Mouse (Mus musculus) CD4-positive, CD25-positive, alpha-beta regulatory T cell (primary cell): ENCODE results near the gene Inca1. TPM values are rescaled to one million over a fixed set of nuclear protein-coding genes. Genes with fewer than 3 reads are reported as not detected.

Experiments
- polyA plus RNA-seq: library from polyadenylated mRNA; unstranded; fragments of 100-300 nt; shearing (Covaris generic); gene quantifications from one replicate; pipeline ENCODE4 v1.2.1, GENCODE M21; 2017

The Inca1 gene
- 0.66 TPM for polyA plus RNA-seq

DNA sequence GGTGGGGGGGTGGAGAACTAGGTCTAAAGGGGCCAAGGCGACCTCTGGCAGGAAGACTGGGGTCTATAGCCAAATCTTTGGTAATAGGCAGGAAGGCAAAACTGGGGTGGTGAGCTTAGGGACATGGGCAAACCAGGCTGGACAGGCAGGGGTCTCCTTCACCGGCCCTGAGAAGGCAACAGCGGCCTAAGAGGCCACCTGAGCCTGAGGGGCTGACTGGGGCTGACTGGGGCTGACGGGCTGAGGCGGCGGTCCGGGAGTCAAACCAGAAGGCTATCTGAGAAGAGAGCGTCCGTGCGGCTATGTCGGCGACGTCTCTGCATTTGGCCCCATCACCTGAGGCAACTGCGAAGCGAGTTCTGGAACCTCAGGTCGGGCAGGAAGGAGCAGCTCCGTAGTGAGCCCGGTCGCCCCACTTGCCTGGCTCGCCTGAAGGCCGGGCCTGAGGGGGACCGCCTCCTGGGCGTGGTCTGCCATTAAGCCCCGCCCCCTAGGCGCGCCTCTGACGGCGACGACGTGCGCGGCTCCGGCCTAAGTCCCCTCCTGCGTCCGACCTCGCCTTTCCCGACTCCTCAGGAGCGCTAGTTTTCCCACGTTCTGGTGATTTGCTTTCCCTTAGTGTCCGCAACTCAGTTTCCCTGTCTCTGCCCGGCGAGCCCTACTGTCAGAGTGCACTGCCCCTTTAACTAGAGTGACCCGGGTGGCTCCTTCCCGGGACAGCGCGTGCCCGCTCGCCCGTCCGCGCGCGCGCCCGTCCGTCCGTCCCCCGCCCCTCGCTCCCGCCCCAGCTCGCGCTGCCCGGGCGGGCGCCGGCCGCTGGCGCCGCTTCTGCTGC is at the start of gene Inca1, which contains the start of gene Kif1c:
Inca1 (minus strand) TSS at position 434 of the 835 bp plus-strand sequence.
Kif1c (plus strand) TSS at position 827 of the 835 bp plus-strand sequence.

DNA sequence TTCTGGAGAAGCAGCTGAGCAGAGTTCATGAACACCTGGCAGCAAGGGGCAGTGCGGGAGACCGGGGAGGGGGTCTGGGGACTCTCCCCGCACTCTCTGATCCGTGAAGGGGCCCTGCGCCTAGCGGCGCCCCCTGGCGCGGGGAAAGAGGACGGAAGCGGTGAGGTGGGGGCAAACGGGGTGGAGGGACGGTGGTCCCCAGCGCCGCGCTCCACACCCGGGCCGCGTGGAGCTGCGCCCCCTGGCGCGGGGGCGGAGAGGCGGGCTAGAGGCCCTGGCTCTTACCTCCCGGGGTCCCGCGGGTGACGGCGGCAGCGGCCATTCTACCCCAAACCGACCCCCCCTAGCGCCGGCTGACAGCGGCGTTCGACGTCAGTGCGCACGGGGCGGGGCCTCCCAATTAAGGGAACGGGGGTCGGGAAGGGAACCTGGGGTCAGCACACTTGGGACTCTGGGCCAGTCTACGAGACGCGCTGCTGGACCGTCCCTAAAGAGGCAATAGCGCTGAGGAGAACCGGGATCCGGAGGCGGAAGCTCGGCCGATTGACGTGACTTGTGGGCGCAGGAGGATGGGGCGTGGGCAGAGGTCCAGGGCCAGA is 12.3 kb downstream of the Inca1 start, which contains the start of gene Camta2:
Camta2 (minus strand) TSS at position 505 of the 599 bp plus-strand sequence.

DNA sequence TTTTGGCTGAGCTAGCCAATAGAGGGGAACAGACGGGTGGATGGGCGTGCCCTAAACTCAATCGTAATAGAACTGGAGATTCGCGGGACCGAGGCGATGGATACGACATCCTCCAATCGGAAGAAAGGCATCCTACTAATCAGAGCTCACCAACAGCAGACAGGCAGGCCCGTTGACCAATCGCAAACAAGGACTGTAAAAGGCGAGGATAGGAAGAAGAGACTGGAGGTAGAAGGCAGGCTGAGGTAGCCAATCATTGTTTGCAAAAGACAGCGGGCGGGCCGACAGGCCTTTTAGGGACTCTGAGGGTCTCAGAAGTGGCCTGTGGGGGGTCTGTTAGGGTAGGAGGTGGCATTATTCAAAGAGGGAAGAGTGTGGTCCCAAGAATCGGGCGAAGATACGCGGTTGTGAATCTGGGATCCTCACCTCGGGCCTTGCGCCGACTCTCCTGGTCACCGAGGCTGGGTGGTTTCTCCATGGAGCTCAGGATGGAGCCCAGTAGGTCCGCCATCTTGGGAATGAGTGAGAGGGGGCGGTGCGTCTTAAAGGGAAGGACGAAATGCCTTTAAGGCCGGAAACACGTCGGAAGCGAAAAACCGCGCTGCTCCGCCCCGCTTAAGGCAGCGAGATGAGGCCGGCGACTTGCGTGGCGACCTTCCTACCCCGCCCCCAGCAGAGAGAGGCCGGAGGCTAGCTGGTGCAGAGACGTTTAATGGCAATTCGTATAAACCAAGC is 31.0 kb downstream of the Inca1 start, which contains the start of gene Spag7:
Spag7 (minus strand) TSS at position 646 of the 735 bp plus-strand sequence.

DNA sequence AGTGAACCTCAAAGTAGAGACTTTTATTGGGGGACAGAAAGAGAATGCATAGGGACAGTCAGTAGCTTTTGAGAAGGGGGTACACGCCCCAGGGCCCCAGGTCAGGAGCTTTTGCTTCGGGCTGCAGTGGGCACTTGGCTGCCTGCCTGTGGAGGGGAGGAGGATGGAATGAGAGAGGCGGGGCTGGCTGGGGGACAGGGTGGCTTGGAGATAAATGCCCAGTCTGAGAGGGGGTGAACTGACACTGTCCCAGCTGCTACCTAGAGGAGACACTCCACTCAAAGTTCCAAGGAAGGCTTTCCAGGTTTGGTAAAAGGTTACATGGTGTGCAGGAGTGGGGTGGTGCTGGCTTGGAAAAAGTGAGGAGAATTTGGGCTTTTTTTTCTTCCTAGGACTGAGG is 43.0 kb downstream of the Inca1 start, which contains the start of gene Eno3:
Eno3 (plus strand) TSS at position 239 of the 400 bp plus-strand sequence.

DNA sequence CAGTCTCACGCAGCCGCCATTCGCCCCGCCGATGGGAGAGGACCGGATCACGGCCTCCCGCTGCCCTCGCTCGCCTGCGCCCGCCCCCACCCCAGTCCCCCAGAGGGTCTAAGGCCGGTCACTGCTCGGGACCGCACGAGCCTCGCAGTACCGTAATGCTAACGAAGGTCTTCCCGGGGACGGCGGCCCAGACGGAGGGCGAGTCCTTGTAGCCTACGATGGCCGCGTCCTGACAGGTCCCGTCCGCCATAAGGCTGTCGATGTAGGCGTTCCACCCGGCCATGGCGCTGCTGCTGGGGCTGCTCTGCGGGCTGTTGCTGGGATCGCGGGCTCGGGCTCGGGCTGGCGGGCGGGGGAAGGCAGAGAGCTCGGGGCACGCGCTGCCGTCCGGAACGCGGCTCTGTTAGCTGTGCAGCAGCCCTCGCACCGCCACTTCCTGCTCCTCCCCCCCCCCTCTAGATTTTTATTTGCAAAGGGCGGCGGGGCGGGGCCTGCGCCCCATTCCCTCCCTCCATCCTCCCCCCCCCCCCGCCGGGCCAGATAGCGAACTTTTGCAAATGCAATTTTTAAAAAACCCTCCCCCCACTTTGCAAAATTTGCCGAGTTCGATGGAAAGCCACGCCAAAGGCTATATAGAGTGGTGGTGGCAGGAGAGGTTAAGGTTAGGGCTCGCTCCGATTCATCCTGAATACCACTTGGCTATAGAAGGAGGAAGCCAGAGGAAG is 45.6 kb downstream of the Inca1 start, which contains the start of gene Pfn1:
Pfn1 (minus strand) TSS at position 447 of the 725 bp plus-strand sequence.

DNA sequence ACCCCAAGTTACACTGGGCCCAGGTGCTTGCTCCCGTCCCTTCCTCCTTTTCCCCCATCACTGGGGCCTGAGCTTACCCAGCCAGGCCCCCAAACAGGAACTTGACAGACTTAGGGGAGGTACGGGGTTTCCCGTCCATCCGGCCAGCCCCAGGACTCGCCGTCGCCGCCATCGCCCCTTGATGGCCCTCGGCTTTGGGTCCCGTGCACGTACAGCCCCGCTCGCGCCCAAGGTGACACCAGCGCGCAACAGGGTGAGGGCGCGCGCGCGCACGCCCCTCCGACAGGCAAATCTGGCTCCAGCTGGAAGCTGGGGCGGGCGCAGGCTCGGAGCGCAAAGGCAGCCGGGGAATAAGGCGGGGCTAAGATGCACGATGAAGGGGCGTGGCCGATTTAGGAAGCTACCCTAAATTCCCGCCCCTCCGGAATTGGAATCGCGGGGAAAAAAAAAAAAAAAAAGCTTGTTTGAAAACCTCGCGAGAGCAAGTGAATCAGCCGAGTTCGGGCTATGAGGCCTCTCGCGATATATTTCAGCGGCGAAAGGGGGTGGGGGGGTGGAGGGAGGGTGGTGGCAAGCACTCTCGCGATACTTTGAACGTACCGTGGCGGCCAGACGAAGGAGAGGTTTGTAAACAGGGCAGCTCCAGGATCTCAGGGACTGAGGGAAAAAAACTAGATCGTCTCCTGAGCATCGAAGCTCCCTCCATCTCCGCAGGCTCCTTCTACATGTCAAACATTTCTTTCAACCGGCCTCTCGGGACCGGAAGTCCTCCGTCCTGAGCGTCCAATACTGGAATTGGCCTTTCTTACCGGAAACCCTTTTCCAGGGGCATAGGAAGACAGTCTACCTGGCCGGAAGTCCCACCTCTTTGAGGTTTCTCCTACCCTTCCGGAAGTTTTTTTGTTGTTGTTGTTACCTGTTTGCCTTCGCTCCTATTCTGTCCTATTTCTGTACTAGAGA is 53.0 kb downstream of the Inca1 start, which contains the start of the genes Rnf167 and Slc25a11:
Rnf167 (plus strand) TSS at position 545 of the 960 bp plus-strand sequence.
Slc25a11 (minus strand) TSS at position 789 of the 960 bp plus-strand sequence.

DNA sequence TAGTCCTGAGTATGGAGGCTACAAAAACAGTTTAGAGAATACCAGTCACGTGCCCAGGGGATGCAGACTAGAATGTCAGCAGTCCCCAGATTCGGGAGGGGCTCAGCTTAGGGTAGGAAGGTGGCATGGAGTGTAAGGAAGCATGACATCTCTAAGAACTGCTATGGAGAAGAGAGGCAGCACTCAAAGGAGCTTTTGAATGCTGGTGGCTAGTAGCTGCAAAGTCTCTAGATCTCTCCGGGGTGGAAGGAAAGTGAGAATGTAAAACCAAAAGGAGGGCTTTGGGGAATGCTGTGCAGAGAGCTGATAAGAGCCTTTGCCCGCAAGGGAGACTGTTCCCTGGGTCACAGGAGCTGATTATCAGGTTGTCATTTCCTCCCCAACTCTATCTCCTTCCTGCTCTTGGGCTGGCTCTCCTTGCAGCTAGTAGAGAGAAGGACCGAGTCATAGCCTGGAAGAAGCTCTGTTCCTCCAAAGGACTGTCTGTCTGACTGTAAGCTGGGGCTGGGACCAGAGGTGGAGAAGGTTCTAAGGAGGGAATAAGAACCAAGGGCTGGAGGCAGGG is 61.2 kb downstream of the Inca1 start, which contains the start of gene Gp1ba:
Gp1ba (plus strand) TSS at position 409 of the 565 bp plus-strand sequence.

Other genes starting within 250 kb of the Inca1 start
- gene Med11, start 248.2 kb downstream of the Inca1 start, polyA plus RNA-seq: 70.2 TPM
- 0.13 TPM for gene Zmynd15, start 240.7 kb downstream of the Inca1 start, polyA plus RNA-seq
- 1.1 TPM for gene Cxcl16, start 240.2 kb downstream of the Inca1 start, polyA plus RNA-seq
- gene Tm4sf5, start 194.9 kb downstream of the Inca1 start, polyA plus RNA-seq: 1.2 TPM
- not detected for gene Vmo1, start 185.5 kb downstream of the Inca1 start, polyA plus RNA-seq
- not detected for gene Gltpd2, start 181.0 kb downstream of the Inca1 start, polyA plus RNA-seq
- 353 TPM for gene Psmb6, start 174.8 kb downstream of the Inca1 start, polyA plus RNA-seq
- not detected for gene Gm40193, start 167.2 kb downstream of the Inca1 start, polyA plus RNA-seq
- 1.9 TPM for gene Pld2, start 160.1 kb downstream of the Inca1 start, polyA plus RNA-seq
- 17.5 TPM for gene Mink1, start 137.3 kb downstream of the Inca1 start, polyA plus RNA-seq
- 0.30 TPM for gene 4930544D05Rik, start 84.3 kb downstream of the Inca1 start, polyA plus RNA-seq
- 1.1 TPM for gene Chrne, start 80.9 kb downstream of the Inca1 start, polyA plus RNA-seq
- gene Gp1ba, start 61.0 kb downstream of the Inca1 start, polyA plus RNA-seq: 0.08 TPM
- 428 TPM for gene Rnf167, start 52.9 kb downstream of the Inca1 start, polyA plus RNA-seq
- gene Slc25a11, start 52.7 kb downstream of the Inca1 start, polyA plus RNA-seq: 168 TPM
- gene Pfn1, start 45.5 kb downstream of the Inca1 start, polyA plus RNA-seq: 5,457 TPM
- gene Eno3, start 43.0 kb downstream of the Inca1 start, polyA plus RNA-seq: 36.6 TPM
- 81.0 TPM for gene Spag7, start 30.7 kb downstream of the Inca1 start, polyA plus RNA-seq
- 43.3 TPM for gene Camta2, start 12.1 kb downstream of the Inca1 start, polyA plus RNA-seq
- gene Kif1c, start 393 bp upstream of the Inca1 start, polyA plus RNA-seq: 1.8 TPM
- gene Zfp3, start 64.1 kb upstream of the Inca1 start, polyA plus RNA-seq: 7.6 TPM
- 0.38 TPM for gene Scimp, start 112.4 kb upstream of the Inca1 start, polyA plus RNA-seq
- gene Rabep1, start 144.6 kb upstream of the Inca1 start, polyA plus RNA-seq: 46.9 TPM